Mouse (Mus musculus): ENCODE results near the gene Pcbp4.

Gene Pcbp4

GRCm38 (mm10) chr9:106447348-106447747, 5.7 kb upstream of the Pcbp4 start, which contains the start of the genes Abhd14b and Abhd14a:
TSS of gene Abhd14b (plus strand) at chr9:106447459.
TSS of gene Abhd14a (minus strand) at chr9:106447678.
- DNase-seq = peak; percentile 90

- no peak for DNase-seq
Measured at GRCm38 (mm10) chr9:106447951-106448350, 5.1 kb upstream of the Pcbp4 start.

- peak; percentile 69 for DNase-seq
Measured at GRCm38 (mm10) chr9:106448498-106449031, 4.5 kb upstream of the Pcbp4 start.

GRCm38 (mm10) chr9:106449947-106450346, 3.1 kb upstream of the Pcbp4 start:
- no peak for DNase-seq

GRCm38 (mm10) chr9:106450661-106451060, 2.4 kb upstream of the Pcbp4 start:
- peak; percentile 66 for DNase-seq

GRCm38 (mm10) chr9:106451298-106451697, 1.8 kb upstream of the Pcbp4 start:
- no peak for DNase-seq

GRCm38 (mm10) chr9:106451899-106452298, 1.2 kb upstream of the Pcbp4 start:
- DNase-seq = no peak

- DNase-seq = no peak
Measured at GRCm38 (mm10) chr9:106452351-106452750, 740 bp upstream of the Pcbp4 start.

- peak; percentile 65 for DNase-seq
Measured at GRCm38 (mm10) chr9:106452821-106453220, 270 bp upstream of the Pcbp4 start.

- DNase-seq = no peak
Measured at GRCm38 (mm10) chr9:106454071-106454761, 1.1 kb downstream of the Pcbp4 start.

- DNase-seq = no peak
Measured at GRCm38 (mm10) chr9:106454888-106455681, 2.0 kb downstream of the Pcbp4 start.

- peak; percentile 41 for DNase-seq
Measured at GRCm38 (mm10) chr9:106456325-106457162, 3.5 kb downstream of the Pcbp4 start.

- no peak for DNase-seq
Measured at GRCm38 (mm10) chr9:106457163-106457559, 4.1 kb downstream of the Pcbp4 start.

GRCm38 (mm10) chr9:106457920-106458319, 4.8 kb downstream of the Pcbp4 start:
- no peak for DNase-seq

GRCm38 (mm10) chr9:106459946-106460345, 6.9 kb downstream of the Pcbp4 start:
- DNase-seq = no peak

GRCm38 (mm10) chr9:106460401-106461025, 7.4 kb downstream of the Pcbp4 start:
- DNase-seq = no peak

GRCm38 (mm10) chr9:106461026-106461415, 7.9 kb downstream of the Pcbp4 start:
- no peak for DNase-seq

- no peak for DNase-seq
Measured at GRCm38 (mm10) chr9:106461641-106462429, 8.7 kb downstream of the Pcbp4 start.

- DNase-seq = no peak
Measured at GRCm38 (mm10) chr9:106462430-106462800, 9.3 kb downstream of the Pcbp4 start.

GRCm38 (mm10) chr9:106463122-106464063, 10.3 kb downstream of the Pcbp4 start:
- DNase-seq = no peak

Measured in liver (tissue).